ENCODE assay signal across 11 mouse cellular contexts in the genomic region with DNA sequence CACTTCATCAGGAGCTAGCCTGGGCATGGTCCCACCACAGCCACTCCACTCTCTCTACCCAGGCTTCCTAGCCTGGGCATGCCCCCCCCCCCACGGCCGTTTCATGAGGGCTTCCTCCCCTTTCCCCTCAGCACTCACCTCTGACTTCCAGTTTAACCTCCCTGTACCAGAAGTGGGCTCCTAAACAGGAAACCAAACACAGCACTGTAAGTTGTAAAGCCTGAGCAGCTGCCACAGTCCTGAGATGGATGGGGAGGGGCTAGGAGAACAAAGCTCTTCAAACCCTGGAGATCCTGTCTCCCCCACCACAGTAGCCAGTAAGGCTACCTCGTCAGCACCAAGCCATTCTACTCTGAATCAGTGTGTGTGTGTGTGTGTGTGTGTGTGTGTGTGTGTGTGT. TPM values are rescaled to one million over a fixed set of nuclear protein-coding genes. Genes with fewer than 3 reads are reported as not detected.
DNase-seq lines count a peak whose midpoint lies in the region; ATAC-seq lines count a peak whose summit lies in the region.
"Had no signal": no experiment of that assay in that cellular context is flagged by ENCODE, and none has a peak within 500 bp of the region (broad histone marks: within the 10 kb centered on the region; RNA-seq: fewer than 3 reads in every experiment).

No protein-coding gene starts in this region.

- peak; percentile 55 for DNase-seq in CD4-positive, CD25-positive, alpha-beta regulatory T cell, adult 2 months (ENCODE audit: low read depth, low spot score)
- peak; percentile 52 for DNase-seq in R1 (ENCODE audit: low read depth, low spot score)
- DNase-seq in cerebellum, adult 11 months: no peak
- DNase-seq in yolk sac, embryonic 10.5 days (ENCODE audit: low spot score): no peak
- DNase-seq: cerebellum, postnatal 14 days; gastrocnemius, postnatal 10 days; kidney, postnatal 25 days had no signal

- no peak overlapping the region for H3K4me3 ChIP-seq in intestine, embryonic 16.5 days (ENCODE audit: low read length)
- no peak overlapping the region for H3K4me3 ChIP-seq in intestine, embryonic 15.5 days (replicated peaks)
- H3K4me3 ChIP-seq in limb, embryonic 12.5 days (replicated peaks): no peak overlapping the region
- H3K4me3 ChIP-seq: neural tube, embryonic 12.5 days had no signal

- peaks cover 14% of the 10 kb centered on the region for H3K4me1 ChIP-seq in intestine, embryonic 16.5 days (ENCODE audit: control insufficient read depth, insufficient read depth, low read length)
- H3K4me1 ChIP-seq in intestine, embryonic 15.5 days (replicated peaks): peaks cover 15% of the 10 kb centered on the region
- H3K4me1 ChIP-seq in limb, embryonic 12.5 days (replicated peaks): peaks cover 20% of the 10 kb centered on the region
- H3K4me1 ChIP-seq: neural tube, embryonic 12.5 days had no signal

- H3K4me2 ChIP-seq in intestine, embryonic 16.5 days (ENCODE audit: low read depth, low read length): no peak overlapping the region
- no peak overlapping the region for H3K4me2 ChIP-seq in intestine, embryonic 15.5 days (replicated peaks)
- no peak overlapping the region for H3K4me2 ChIP-seq in limb, embryonic 12.5 days
- H3K4me2 ChIP-seq: neural tube, embryonic 12.5 days had no signal

- no peak overlapping the region for H3K9ac ChIP-seq in intestine, embryonic 16.5 days (ENCODE audit: low read depth, low read length)
- H3K9ac ChIP-seq in intestine, embryonic 15.5 days: no peak overlapping the region
- no peak overlapping the region for H3K9ac ChIP-seq in limb, embryonic 12.5 days (replicated peaks)
- H3K9ac ChIP-seq: neural tube, embryonic 12.5 days had no signal

- 31% methylated on average over 3 of the region's 3 CpGs for WGBS in intestine, embryonic 16.5 days
- 30% methylated on average over 3 of the region's 3 CpGs for WGBS in intestine, embryonic 15.5 days
- 10% methylated on average over 3 of the region's 3 CpGs for WGBS in limb, embryonic 12.5 days

- 0 out of 2 replicates have a peak overlapping the region, but pooled peaks have one; percentile 14 for H3K27ac ChIP-seq in intestine, embryonic 16.5 days (ENCODE audit: low read length)
- no peak overlapping the region for H3K27ac ChIP-seq in intestine, embryonic 15.5 days
- H3K27ac ChIP-seq in limb, embryonic 12.5 days: peak overlapping the region; percentile 46; the same call in 1 of the 2 replicates
- H3K27ac ChIP-seq: neural tube, embryonic 12.5 days had no signal

- no peaks in the 10 kb centered on the region for H3K9me3 ChIP-seq in intestine, embryonic 16.5 days (ENCODE audit: control insufficient read depth, low read length)
- no peaks in the 10 kb centered on the region for H3K9me3 ChIP-seq in intestine, embryonic 15.5 days
- H3K9me3 ChIP-seq in limb, embryonic 12.5 days: no peaks in the 10 kb centered on the region
- H3K9me3 ChIP-seq: neural tube, embryonic 12.5 days had no signal

- no peaks in the 10 kb centered on the region for H3K27me3 ChIP-seq in intestine, embryonic 16.5 days (replicated peaks; ENCODE audit: control insufficient read depth, insufficient read depth, low read length)
- no peaks in the 10 kb centered on the region for H3K27me3 ChIP-seq in intestine, embryonic 15.5 days (replicated peaks)
- H3K27me3 ChIP-seq in limb, embryonic 12.5 days: peaks cover 12% of the 10 kb centered on the region

- no peaks in the 10 kb centered on the region for H3K36me3 ChIP-seq in intestine, embryonic 16.5 days (ENCODE audit: control insufficient read depth, insufficient read depth, low read length)
- H3K36me3 ChIP-seq in intestine, embryonic 15.5 days: no peaks in the 10 kb centered on the region
- no peaks in the 10 kb centered on the region for H3K36me3 ChIP-seq in limb, embryonic 12.5 days
- H3K36me3 ChIP-seq: neural tube, embryonic 12.5 days had no signal

- ATAC-seq in intestine, embryonic 16.5 days: no peak
- ATAC-seq in intestine, embryonic 15.5 days: no peak
- no peak for ATAC-seq in limb, embryonic 12.5 days (ENCODE audit: insufficient number of reproducible peaks, insufficient read depth, low FRiP score, low TSS enrichment, low read depth)

RNA-seq across cellular contexts. Expression of a gene that starts 6.1 kb away (rescaled TPM):
- 5.6 and 7.9 TPM in 2 replicates for polyA plus RNA-seq in intestine, embryonic 16.5 days (2015; fragmentation: Nextera tagmentation; extraction: Ambion mirVana)
- polyA plus RNA-seq in intestine, embryonic 15.5 days (2015; fragmentation: Nextera tagmentation; extraction: Ambion mirVana): 19.8 and 21.7 TPM in 2 replicates
- polyA plus RNA-seq in limb, embryonic 12.5 days (2016; fragmentation: Nextera tagmentation; extraction: Ambion mirVana): 11.5 and 13.0 TPM in 2 replicates

RNA-seq across cellular contexts. Expression of a gene that starts 52.7 kb away (rescaled TPM):
- 900 and 957 TPM in 2 replicates for polyA plus RNA-seq in intestine, embryonic 16.5 days (2015; fragmentation: Nextera tagmentation; extraction: Ambion mirVana)
- polyA plus RNA-seq in intestine, embryonic 15.5 days (2015; fragmentation: Nextera tagmentation; extraction: Ambion mirVana): 924 and 941 TPM in 2 replicates
- 648 and 683 TPM in 2 replicates for polyA plus RNA-seq in limb, embryonic 12.5 days (2016; fragmentation: Nextera tagmentation; extraction: Ambion mirVana)

RNA-seq across cellular contexts. Expression of a gene that starts 57.3 kb away (rescaled TPM):
- polyA plus RNA-seq in intestine, embryonic 16.5 days (2015; fragmentation: Nextera tagmentation; extraction: Ambion mirVana): 0.20 and 0.24 TPM in 2 replicates
- 0.46 TPM in 1 of 2 replicates, not detected in the other for polyA plus RNA-seq in intestine, embryonic 15.5 days (2015; fragmentation: Nextera tagmentation; extraction: Ambion mirVana)
- 0.97 and 1.4 TPM in 2 replicates for polyA plus RNA-seq in limb, embryonic 12.5 days (2016; fragmentation: Nextera tagmentation; extraction: Ambion mirVana)

Comparison
In these comparisons a context has a peak if more than half of its experiments do, and no peak if none do; other contexts are left out.
1. DNase-seq: peak in CD4-positive, CD25-positive, alpha-beta regulatory T cell, adult 2 months (single experiment) and R1 (single experiment); none in cerebellum, adult 11 months (single experiment) and yolk sac, embryonic 10.5 days (single experiment).